Mouse (Mus musculus) MEL (cell line): ENCODE data around the gene Myl7. TPM values are rescaled to one million over a fixed set of nuclear protein-coding genes. Genes with fewer than 3 reads are reported as not detected.

Experiments
- DNase-seq: peaks from one replicate; pipeline ENCODE4 v3.0.0; 2011; ENCODE audit warnings: low read depth, low spot score
- H3K27ac ChIP-seq: 2 replicates; pipeline ENCODE4 v1.5.1; 2012; ENCODE audit warnings: low read depth, mild to moderate bottlenecking, control low read depth, low read length, moderate library complexity; ENCODE audit not compliant: control insufficient read depth
- H3K27me3 ChIP-seq, 2 experiments: fragments of 150-350 bp in 1 of 2; sonication (generic) in 1 of 2; 2 replicates each; pipeline ENCODE4 v1.6.1; 2012; ENCODE audit warnings: low read length in 2 of 2, mild to moderate bottlenecking in 2 of 2, improper control_type of control experiment in 1 of 2, moderate library complexity in 1 of 2; ENCODE audit not compliant: insufficient read depth in 2 of 2, control insufficient read depth in 1 of 2
- H3K36me3 ChIP-seq, 2 experiments: 2 replicates each; pipeline ENCODE4 v1.6.1; 2012 to 2014; ENCODE audit warnings: low read length in 2 of 2, improper control_type of control experiment in 1 of 2, inconsistent platforms in 1 of 2, mild to moderate bottlenecking in 1 of 2; ENCODE audit not compliant: insufficient read depth in 2 of 2, control insufficient read depth in 1 of 2
- H3K4me1 ChIP-seq, 2 experiments: fragments of 150-350 bp in 1 of 2; sonication (generic) in 1 of 2; 2 replicates each; pipeline ENCODE4 v1.6.1; 2012; ENCODE audit warnings: low read length in 2 of 2, improper control_type of control experiment in 1 of 2, mild to moderate bottlenecking in 1 of 2; ENCODE audit not compliant: insufficient read depth in 2 of 2, control insufficient read depth in 1 of 2
- H3K4me3 ChIP-seq, 2 experiments: fragments of 150-350 bp in 1 of 2; sonication (generic) in 1 of 2; 2 replicates each; pipeline ENCODE4 v1.5.1; 2012; ENCODE audit warnings: low read depth in 2 of 2, low read length in 2 of 2, mild to moderate bottlenecking in 2 of 2, moderate library complexity in 2 of 2, control low read depth in 1 of 2, improper control_type of control experiment in 1 of 2; ENCODE audit not compliant: control insufficient read depth in 1 of 2, insufficient read depth in 1 of 2
- H3K79me2 ChIP-seq: 2 replicates; pipeline ENCODE4 v1.6.1; 2012; ENCODE audit warnings: mild to moderate bottlenecking, low read length, moderate library complexity; ENCODE audit not compliant: control insufficient read depth, poor library complexity, insufficient read depth
- H3K9ac ChIP-seq: 2 replicates; pipeline ENCODE4 v1.6.1; 2012; ENCODE audit warnings: low read depth, mild to moderate bottlenecking, control low read depth, low read length, moderate library complexity; ENCODE audit not compliant: control insufficient read depth, poor library complexity, severe bottlenecking
- H3K9me3 ChIP-seq: fragments of 150-350 bp; sonication (generic); replicated peaks from 2 replicates; pipeline ENCODE4 v1.6.1; 2012; ENCODE audit warnings: mild to moderate bottlenecking, low read length, improper control_type of control experiment, moderate library complexity; ENCODE audit not compliant: insufficient read depth
- BHLHE40 ChIP-seq: IDR thresholded peaks from 2 replicates; pipeline ENCODE4 v1.6.1; 2012; ENCODE audit warnings: low read depth, mild to moderate bottlenecking, inconsistent platforms, low read length, improper control_type of control experiment, borderline replicate concordance
- E2F4 ChIP-seq: IDR thresholded peaks from 2 replicates; pipeline ENCODE4 v1.6.1; 2011; ENCODE audit warnings: low read depth, low read length, improper control_type of control experiment, borderline replicate concordance
- ELF1 ChIP-seq: IDR thresholded peaks from 2 replicates; pipeline ENCODE4 v1.6.1; 2014; ENCODE audit warnings: low read depth, mild to moderate bottlenecking, inconsistent platforms, low read length, improper control_type of control experiment, moderate library complexity
- GATA1 ChIP-seq: IDR thresholded peaks from 2 replicates; pipeline ENCODE4 v1.6.1; 2011; ENCODE audit warnings: low read depth, low read length, improper control_type of control experiment
- JUND ChIP-seq: IDR thresholded peaks from 2 replicates; pipeline ENCODE4 v1.6.1; 2011; ENCODE audit warnings: low read depth, mild to moderate bottlenecking, improper control_type of control experiment, low read length
- KAT2A ChIP-seq: conservative IDR thresholded peaks from 2 replicates; pipeline ENCODE4 v1.6.1; 2012; ENCODE audit warnings: low read depth, low read length, improper control_type of control experiment, inconsistent platforms
- MAX ChIP-seq: IDR thresholded peaks from 2 replicates; pipeline ENCODE4 v1.6.1; 2011; ENCODE audit warnings: low read length, improper control_type of control experiment
- MAZ ChIP-seq: IDR thresholded peaks from 2 replicates; pipeline ENCODE4 v1.6.1; 2012; ENCODE audit warnings: low read depth, mild to moderate bottlenecking, inconsistent platforms, low read length, improper control_type of control experiment
- MYC ChIP-seq: IDR thresholded peaks from 2 replicates; pipeline ENCODE4 v1.6.1; 2011; ENCODE audit warnings: low read depth, mild to moderate bottlenecking, low read length, improper control_type of control experiment, moderate library complexity
- NELFE ChIP-seq: IDR thresholded peaks from 2 replicates; pipeline ENCODE4 v1.6.1; 2011; ENCODE audit warnings: low read depth, low read length, improper control_type of control experiment
- POLR2A ChIP-seq, 2 experiments: IDR thresholded peaks; 2 replicates each; pipeline ENCODE4 v1.6.1; 2011 to 2012; ENCODE audit warnings: low read length in 2 of 2, mild to moderate bottlenecking in 2 of 2, control low read depth in 1 of 2, improper control_type of control experiment in 1 of 2, low read depth in 1 of 2, moderate library complexity in 1 of 2; ENCODE audit not compliant: control insufficient read depth in 1 of 2, insufficient read depth in 1 of 2, poor library complexity in 1 of 2
- SIN3A ChIP-seq: IDR thresholded peaks from 2 replicates; pipeline ENCODE4 v1.6.1; 2012; ENCODE audit warnings: low read length, improper control_type of control experiment, inconsistent platforms
- TAL1 ChIP-seq: IDR thresholded peaks from 2 replicates; pipeline ENCODE4 v1.6.1; 2012; ENCODE audit warnings: mild to moderate bottlenecking, inconsistent platforms, low read length, moderate library complexity, mixed read lengths
- TCF12 ChIP-seq: IDR thresholded peaks from 2 replicates; pipeline ENCODE4 v1.6.1; 2014; ENCODE audit warnings: low read depth, mild to moderate bottlenecking, inconsistent platforms, low read length, improper control_type of control experiment, moderate library complexity
- USF1 ChIP-seq: IDR thresholded peaks from 2 replicates; pipeline ENCODE4 v1.6.1; 2014; ENCODE audit warnings: low read depth, mild to moderate bottlenecking, inconsistent platforms, low read length, improper control_type of control experiment, moderate library complexity
- USF2 ChIP-seq, 2 experiments: IDR thresholded peaks; 2 replicates each; pipeline ENCODE4 v1.6.1; 2011 to 2012; ENCODE audit warnings: improper control_type of control experiment in 2 of 2, low read length in 2 of 2, borderline replicate concordance in 1 of 2, inconsistent platforms in 1 of 2, low read depth in 1 of 2, mild to moderate bottlenecking in 1 of 2; ENCODE audit not compliant: insufficient read depth in 1 of 2
- ZC3H11A ChIP-seq: IDR thresholded peaks from 2 replicates; pipeline ENCODE4 v1.6.1; 2012; ENCODE audit warnings: low read depth, mild to moderate bottlenecking, inconsistent platforms, low read length, improper control_type of control experiment
- ZKSCAN1 ChIP-seq: IDR thresholded peaks from 2 replicates; pipeline ENCODE4 v1.6.1; 2012; ENCODE audit warnings: low read depth, mild to moderate bottlenecking, inconsistent platforms, low read length, improper control_type of control experiment, moderate library complexity
- ZMIZ1 ChIP-seq: IDR thresholded peaks from 2 replicates; pipeline ENCODE4 v1.6.1; 2012; ENCODE audit warnings: low read depth, mild to moderate bottlenecking, inconsistent platforms, low read length, improper control_type of control experiment, moderate library complexity
- ZNF384 ChIP-seq: IDR thresholded peaks from 2 replicates; pipeline ENCODE4 v1.6.1; 2012; ENCODE audit warnings: low read depth, mild to moderate bottlenecking, inconsistent platforms, low read length, improper control_type of control experiment
- polyA plus RNA-seq, 2 experiments: library from polyadenylated mRNA; stranded (reverse) in 1 of 2; unstranded in 1 of 2; fragments of >175 nt in 1 of 2; fragments of >200 nt in 1 of 2; gene quantifications; 2 replicates each; pipeline versions ENCODE4 v1.2.1 to v1.2.4; 2012; ENCODE audit warnings: low replicate concordance in 2 of 2, low read depth in 1 of 2; ENCODE audit not compliant: insufficient read length in 2 of 2, insufficient read depth in 1 of 2, missing spikeins in 1 of 2
- total RNA-seq: library from RNA; depleted of rRNA; stranded (reverse); fragments of 300-350 nt; gene quantifications from 2 replicates; pipeline ENCODE4 v1.2.3, GENCODE M21; 2012

Gene Myl7
- total and polyA plus RNA-seq, 3 experiments: not detected

- H3K36me3 ChIP-seq: no peaks in the 10 kb centered on the region; a peak in 1 of 4 replicates
- H3K27ac ChIP-seq: no peak overlapping the region
- H3K4me3 ChIP-seq: no peak overlapping the region
- H3K9ac ChIP-seq: no peak overlapping the region
- no peaks in the 10 kb centered on the region for H3K27me3 ChIP-seq
- DNase-seq: no peak
- H3K9me3 ChIP-seq: no peaks in the 10 kb centered on the region
- no peaks in the 10 kb centered on the region for H3K4me1 ChIP-seq
- TF ChIP-seq ELF1: no peak
- H3K79me2 ChIP-seq: no peaks in the 10 kb centered on the region
These were observed 30.3 kb downstream of the Myl7 start for GRCm38 (mm10) chr11:5868324-5868723.

- Histone ChIP-seq H3K27me3 (no peaks in the 10 kb centered on the region), H3K9me3 (no peaks in the 10 kb centered on the region), H3K4me1 (no peaks in the 10 kb centered on the region), H3K36me3 (no peaks in the 10 kb centered on the region; a peak in 1 of 4 replicates), H3K9ac (no peak overlapping the region), H3K27ac (no peak overlapping the region), H3K79me2 (no peaks in the 10 kb centered on the region), H3K4me3 (no peak overlapping the region)
- no peak for DNase-seq
- no peak for TF ChIP-seq E2F4
- no peak for TF ChIP-seq TAL1
- TF ChIP-seq MAZ: no peak
- no peak for TF ChIP-seq MYC
- TF ChIP-seq ZKSCAN1: no peak
- no peak for TF ChIP-seq TCF12
- no peak for TF ChIP-seq POLR2A (IDR thresholded peaks at IDR 0.05; ENCODE audit: control insufficient read depth in 1 of 2, insufficient read depth in 1 of 2, low read depth in 1 of 2, low read length in 2 of 2, poor library complexity in 1 of 2)
- no peak for TF ChIP-seq ELF1
- no peak for TF ChIP-seq ZMIZ1
- TF ChIP-seq GATA1: no peak
- no peak for TF ChIP-seq USF1
- TF ChIP-seq BHLHE40: no peak
- no peak for TF ChIP-seq JUND
- TF ChIP-seq USF2 (IDR thresholded peaks at IDR 0.05; ENCODE audit: borderline replicate concordance in 1 of 2, insufficient read depth in 1 of 2, low read depth in 1 of 2, low read length in 2 of 2): no peak
- no peak for TF ChIP-seq SIN3A
- no peak for TF ChIP-seq ZC3H11A
- TF ChIP-seq MAX: no peak
- no peak for TF ChIP-seq NELFE
- no peak for TF ChIP-seq KAT2A
- TF ChIP-seq ZNF384: no peak
These were observed 31.4 kb downstream of the Myl7 start for GRCm38 (mm10) chr11:5867196-5867595.
